Mouse (Mus musculus) frontal cortex, postnatal 10 days (tissue): ENCODE results near the gene Pde1b.

Source experiments
- DNase-seq, 2 experiments: peaks; one replicate each; pipeline ENCODE4 v3.0.0; 2022; ENCODE audit warnings: low spot score in 2 of 2, mixed read lengths in 1 of 2

Gene Pde1b

DNA sequence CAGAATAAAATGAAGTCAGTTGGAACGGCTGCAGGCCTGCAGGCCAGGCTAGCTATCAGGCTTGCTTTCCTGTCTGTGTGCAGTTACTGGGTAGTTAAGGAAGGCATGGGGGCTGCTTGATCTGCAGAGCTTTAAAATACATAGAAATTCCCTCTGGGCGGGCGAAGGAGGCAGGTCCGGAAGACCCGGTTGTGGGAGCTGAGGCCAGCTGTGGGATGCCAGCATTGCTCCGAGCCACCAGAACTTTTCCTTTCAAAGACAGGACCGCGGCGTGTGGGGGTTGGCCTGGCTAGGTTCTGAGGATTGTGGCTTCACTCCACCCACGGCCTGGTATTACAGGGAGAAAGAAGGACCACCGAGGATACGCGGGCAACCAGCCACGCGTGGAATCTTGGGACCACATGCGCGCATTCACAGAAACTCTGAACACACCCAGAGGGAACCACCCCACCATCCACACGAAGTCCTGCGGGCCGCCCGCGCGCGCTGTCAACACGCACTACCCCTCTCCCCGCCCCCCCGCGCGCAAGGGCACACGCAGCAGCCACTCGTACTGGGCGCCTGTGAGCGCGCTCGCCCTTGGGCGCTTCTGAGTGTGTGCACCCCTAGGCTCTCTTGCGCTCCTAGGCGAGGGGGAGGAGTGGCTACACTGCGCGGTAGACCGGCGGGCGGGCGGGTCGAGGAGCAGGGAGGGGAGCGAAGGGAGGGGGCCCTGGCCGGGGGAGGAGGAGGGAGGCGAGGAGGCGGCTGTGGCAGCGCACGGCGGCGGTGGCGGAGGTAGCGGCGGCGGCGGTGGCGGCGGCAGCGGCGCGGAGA, at the start of gene Pde1b:
TSS of gene Pde1b (plus strand) at position 600 of the 816 bp plus-strand sequence.
- DNase-seq, result peak in 1 of 2 experiments; percentile 49

DNA sequence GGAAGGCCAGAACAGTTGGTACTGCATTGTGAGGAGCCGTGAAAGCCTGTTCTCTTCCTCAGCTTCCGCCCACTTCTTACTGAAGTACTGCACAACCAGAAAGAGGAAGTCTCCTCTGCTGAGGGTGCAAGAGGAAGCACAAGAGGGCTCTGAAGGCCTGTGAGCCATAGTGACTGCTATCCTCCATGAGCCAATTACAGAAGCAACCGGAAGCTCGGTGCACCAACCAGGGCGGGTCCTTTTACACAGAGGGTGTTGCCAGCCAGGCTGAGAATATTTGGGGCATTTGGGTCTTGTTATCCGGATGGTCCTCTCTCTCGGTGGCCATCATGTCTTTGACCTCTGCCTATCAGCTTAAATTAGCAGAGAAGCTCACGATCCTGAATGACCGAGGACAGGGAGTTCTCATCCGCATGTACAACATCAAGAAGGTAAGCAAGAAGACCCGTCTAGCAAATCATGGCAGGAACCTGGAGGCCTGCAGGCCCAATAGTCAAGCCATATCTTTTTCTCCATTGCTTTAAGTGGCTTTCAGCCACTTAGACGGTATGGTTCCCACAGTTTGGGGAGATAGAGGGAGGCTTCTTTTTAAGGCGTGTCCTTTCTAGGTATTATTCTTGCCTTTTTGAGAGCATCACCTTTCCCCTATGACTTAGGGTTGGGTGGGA, 49.1 kb upstream of the Pde1b start, which contains the start of gene Nckap1l:
TSS of gene Nckap1l (plus strand) at position 244 of the 668 bp plus-strand sequence.
- DNase-seq, result peak; percentile 16 to 27

GRCm38 (mm10) chr15:103454449-103454848, 48.4 kb upstream of the Pde1b start:
- DNase-seq, result no peak

GRCm38 (mm10) chr15:103462539-103463261, 40.1 kb upstream of the Pde1b start:
- peak in 1 of 2 experiments; percentile 15 for DNase-seq

DNA sequence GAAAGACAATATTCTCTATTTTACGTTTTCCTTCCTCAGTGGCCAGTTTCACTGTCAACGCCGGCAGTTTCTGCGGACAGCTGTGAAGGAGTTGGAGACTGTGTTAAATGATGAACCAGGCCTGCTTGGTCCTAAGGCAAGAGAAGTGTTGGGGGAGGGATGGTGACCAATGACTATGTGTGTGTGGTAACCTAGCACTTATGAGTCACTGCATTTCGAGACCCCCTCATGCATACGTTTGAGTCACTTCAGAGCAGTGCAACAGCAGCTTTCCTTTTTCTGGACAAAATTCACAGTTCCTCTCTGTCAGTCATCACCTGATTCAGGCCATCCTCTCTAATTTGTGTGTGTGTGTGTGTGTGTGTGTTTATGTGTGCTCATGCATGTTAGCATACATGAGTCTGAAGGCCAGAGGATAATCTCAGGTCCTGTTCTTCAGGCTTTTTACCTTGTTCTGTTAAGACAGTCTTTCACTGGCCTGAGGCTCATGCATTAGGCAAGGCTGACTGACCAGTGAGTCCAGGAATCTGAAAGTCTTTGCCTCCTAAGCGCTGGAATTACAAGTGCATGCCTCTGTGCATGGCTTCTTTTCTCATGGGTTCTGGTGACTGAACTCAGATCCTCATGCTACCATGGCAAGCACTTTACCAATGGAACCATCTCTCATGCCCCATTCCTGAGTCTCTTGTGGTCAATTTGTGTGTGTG, 31.2 kb upstream of the Pde1b start:
- DNase-seq, result no peak

GRCm38 (mm10) chr15:103472265-103472664, 30.6 kb upstream of the Pde1b start:
- DNase-seq, result no peak

DNA sequence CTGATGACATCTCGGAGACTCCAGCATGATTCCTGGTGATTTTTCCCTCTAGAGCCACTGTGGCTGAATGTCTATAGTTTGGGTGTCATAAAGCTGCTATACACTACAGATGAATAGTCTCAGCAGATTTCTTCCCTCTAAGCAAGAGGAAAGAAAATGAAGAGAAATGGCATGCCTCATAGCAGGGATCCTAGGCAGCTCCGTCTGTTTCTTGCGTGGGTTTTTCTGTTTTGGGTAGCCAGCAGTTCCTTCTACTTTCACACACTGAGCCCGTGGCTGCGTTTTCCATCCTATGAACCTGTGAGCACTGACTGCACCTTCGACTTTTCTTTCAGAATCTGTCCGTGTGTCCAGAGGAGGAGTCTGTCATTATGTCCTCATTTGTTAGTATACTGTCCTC, 29.7 kb upstream of the Pde1b start:
- DNase-seq, result no peak

DNA sequence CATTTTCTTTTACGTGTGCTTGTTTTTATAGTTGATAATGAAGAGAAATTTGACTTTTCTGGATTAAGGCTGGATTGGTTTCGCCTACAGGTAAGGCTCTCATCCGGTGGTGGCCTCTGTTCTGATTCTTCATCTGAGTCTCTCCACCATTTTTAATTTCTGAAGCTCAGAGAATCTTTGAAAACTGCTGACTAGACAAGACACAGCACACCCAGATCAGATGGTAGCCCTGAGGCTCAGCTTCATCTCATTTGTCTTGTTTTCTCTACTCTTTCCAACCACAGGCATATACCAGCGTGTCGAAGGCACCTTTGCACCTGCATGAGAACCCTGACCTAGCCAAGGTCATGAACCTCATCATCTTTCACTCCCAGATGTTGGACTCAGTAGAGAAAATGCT, 29.1 kb upstream of the Pde1b start:
- no peak for DNase-seq

DNA sequence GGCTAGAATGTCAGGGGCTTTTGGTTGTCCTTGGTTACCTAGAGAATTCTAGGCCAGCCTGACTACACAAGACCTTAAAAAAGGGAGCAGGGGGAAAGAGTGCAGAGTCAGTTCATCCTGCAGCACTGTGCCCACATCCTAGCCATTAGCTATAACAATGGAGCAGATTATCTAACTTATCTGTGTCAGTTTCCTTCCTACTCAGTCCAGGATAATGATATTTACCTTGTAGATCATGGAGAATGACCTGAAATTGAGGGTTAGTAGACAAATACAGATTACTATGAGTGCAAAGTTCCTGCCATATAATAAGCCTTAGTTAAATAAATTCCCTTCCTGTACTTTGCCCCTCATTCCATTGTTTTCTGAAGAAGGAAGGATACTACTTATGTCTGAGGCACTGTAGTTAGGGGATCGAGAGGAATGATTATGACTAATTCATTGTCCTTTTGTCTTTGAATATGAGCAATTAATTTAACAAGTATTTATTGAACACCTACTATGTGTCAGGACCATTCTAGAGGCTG, 23.7 kb upstream of the Pde1b start:
- no peak for DNase-seq

DNA sequence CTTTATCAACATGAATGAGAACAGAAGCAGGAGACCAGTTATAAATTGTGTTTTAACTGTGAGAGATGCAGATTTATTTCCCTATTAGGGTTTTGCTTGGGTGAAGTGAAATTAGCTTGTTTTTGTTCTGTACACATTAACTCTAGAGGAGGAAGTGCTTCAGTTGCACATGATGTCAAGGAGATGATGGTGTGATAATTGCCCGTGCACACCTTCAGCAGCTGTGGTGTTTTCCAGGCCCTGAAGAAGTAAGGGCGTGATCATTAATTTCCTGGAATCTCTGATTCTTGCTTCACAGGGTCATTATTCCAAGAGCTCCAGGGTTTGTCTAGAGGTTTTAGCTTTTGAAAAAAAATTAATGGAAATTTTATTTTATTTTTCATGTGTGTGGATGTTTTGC, 22.7 kb upstream of the Pde1b start:
- DNase-seq, result no peak

- peak in 1 of 2 experiments; percentile 30 for DNase-seq
Observed at GRCm38 (mm10) chr15:103482488-103482887, 20.3 kb upstream of the Pde1b start.

DNA sequence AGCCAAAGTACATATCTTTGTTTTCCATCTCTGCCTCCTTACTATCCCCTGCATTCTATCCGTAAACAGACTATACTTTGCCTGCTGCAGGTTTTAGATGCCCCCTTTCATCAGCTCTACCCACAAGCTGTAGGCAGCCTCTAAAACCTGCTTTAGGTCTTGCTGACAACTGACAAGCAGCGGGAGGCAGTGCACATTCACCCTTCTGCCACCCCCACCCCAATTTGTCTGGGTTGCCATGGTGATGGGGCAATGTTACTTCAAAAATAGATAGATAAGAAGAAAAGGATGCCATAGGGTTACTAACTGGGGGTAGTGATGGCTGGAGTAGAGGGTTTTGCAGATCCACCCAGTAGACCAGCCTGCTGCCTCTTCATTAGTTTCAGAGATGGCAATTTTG, 18.3 kb upstream of the Pde1b start:
- DNase-seq, result peak in 1 of 2 experiments; percentile 28

- no peak for DNase-seq
Observed at GRCm38 (mm10) chr15:103485106-103485505, 17.7 kb upstream of the Pde1b start.

- no peak for DNase-seq
Observed at GRCm38 (mm10) chr15:103486658-103487057, 16.2 kb upstream of the Pde1b start.

- no peak for DNase-seq
Observed at GRCm38 (mm10) chr15:103488336-103488735, 14.5 kb upstream of the Pde1b start.

DNA sequence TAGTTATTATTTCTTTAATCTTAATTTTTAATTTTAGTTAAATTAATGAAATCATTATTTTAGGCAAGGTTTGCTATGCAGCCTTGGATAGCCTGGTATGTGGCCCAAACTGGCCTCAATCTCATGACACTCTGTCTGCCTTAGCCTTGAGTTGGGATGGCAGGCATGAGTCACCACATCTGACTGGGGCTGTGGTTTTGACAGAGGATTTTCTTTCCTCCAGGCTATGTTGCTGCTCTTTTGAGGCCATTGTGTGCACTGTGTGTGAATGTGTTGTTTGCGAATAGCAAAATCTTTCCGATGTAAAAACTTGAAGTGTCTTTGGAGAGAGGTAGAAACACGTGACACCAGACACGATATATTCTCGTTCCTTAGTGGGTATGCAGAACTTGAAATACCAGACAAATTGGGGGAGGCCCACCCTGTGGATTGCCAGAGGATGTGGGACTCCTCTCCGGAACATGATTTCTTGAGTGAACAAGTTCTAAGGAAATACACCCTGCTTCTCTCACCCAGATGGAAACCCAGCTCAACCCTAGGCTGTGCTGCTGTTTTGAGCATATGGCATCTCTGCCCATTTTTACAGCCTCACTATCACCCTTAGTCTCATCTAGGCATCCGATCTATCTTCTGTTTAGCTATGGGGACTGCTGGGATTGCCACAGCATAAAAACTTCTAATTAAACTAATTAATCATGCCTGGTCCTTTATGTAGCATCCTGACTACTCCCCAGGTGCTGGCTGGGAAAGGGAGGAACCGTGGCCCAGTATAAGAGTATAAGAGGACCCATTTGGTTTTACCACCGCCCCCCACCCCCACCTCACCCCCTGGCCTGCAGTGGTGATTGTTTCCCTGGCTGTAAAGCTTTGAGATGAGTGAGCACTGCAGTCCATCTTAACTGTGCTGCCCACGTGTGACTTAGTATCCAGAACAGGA, 6.4 kb upstream of the Pde1b start:
- DNase-seq, result no peak

DNA sequence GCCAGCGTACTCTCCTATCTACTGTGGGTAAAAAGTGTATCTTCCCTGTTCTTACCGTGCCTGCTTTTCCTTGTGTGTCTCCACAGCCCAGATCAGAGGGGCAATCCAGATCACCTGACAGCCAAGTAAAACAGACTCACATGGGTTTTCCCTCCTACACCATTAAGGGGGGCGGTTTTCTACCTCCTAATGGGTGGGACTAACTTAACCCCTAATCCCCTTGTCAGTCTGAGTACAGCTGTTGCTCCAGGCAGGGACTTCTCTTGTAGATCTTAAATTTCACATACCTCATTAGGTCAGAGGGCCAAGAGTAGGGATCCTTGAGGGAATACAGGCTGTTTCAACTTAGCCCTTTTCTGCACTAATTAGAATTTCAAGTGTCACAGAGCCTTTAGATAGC, 4.7 kb upstream of the Pde1b start:
- no peak for DNase-seq

GRCm38 (mm10) chr15:103500723-103501122, 2.1 kb upstream of the Pde1b start:
- DNase-seq, result no peak

- DNase-seq, result no peak
Observed at GRCm38 (mm10) chr15:103501186-103501585, 1.6 kb upstream of the Pde1b start.

DNA sequence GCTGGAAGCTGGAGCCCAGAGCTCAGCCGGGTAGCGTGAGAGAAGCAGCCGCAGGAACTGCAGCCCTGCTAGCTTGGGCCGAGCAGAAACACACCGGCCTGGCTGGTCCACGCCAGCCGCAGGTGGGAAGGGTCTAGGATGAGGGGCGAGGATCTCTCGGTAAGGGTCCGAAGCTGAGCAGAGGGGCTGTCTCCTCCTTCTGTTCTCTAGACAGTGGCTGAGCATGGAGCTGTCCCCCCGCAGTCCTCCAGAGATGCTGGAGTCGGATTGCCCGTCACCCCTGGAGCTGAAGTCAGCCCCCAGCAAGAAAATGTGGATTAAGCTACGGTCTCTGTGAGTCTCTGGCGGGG, 392 bp downstream of the Pde1b start:
- no peak for DNase-seq
